Mouse (Mus musculus) midbrain, embryonic 12.5 days (tissue): ENCODE results near the gene Ankrd28. TPM values are rescaled to one million over a fixed set of nuclear protein-coding genes. Genes with fewer than 3 reads are reported as not detected.

ENCODE experiments used
- ATAC-seq: fragments of 200-750 bp; cut with Nextera tagmentation; 2 replicates; pipeline ENCODE4 v1.8.0; 2017; ENCODE audit warnings: low read depth, moderate TSS enrichment, moderate library complexity; ENCODE audit not compliant: low FRiP score
- H3K27ac ChIP-seq: fragments of 300-500 bp; sonication (generic); replicated peaks from 2 replicates; pipeline ENCODE4 v1.5.1; 2016; ENCODE audit warnings: mild to moderate bottlenecking
- H3K27me3 ChIP-seq: fragments of 300-500 bp; sonication (generic); 2 replicates; pipeline ENCODE4 v1.6.1; 2016; ENCODE audit warnings: mild to moderate bottlenecking
- H3K36me3 ChIP-seq: fragments of 300-500 bp; sonication (generic); 2 replicates; pipeline ENCODE4 v1.6.1; 2016
- H3K4me1 ChIP-seq: fragments of 300-500 bp; sonication (generic); 2 replicates; pipeline ENCODE4 v1.6.1; 2016
- H3K4me2 ChIP-seq: fragments of 300-500 bp; sonication (generic); replicated peaks from 2 replicates; pipeline ENCODE4 v1.6.1; 2016; ENCODE audit warnings: mild to moderate bottlenecking, moderate library complexity
- H3K4me3 ChIP-seq: fragments of 300-500 bp; sonication (generic); 2 replicates; pipeline ENCODE4 v1.5.1; 2016; ENCODE audit warnings: mild to moderate bottlenecking
- H3K9ac ChIP-seq: fragments of 300-500 bp; sonication (generic); replicated peaks from 2 replicates; pipeline ENCODE4 v1.6.1; 2016; ENCODE audit warnings: mild to moderate bottlenecking, moderate library complexity
- H3K9me3 ChIP-seq: fragments of 300-500 bp; sonication (generic); 2 replicates; pipeline ENCODE4 v1.6.1; 2016; ENCODE audit warnings: mild to moderate bottlenecking
- WGBS: fragments of 180-500 bp; shearing (Covaris S2); methylation state at CpG from one replicate; pipeline ENCODE4 v1.1.7; 2016; 5-methylcytosine and 5-hydroxymethylcytosine counted together
- polyA plus RNA-seq: library from polyadenylated mRNA; unstranded; fragments of >200 nt; fragmentation: Nextera tagmentation; extraction: Ambion mirVana; gene quantifications from 2 replicates; pipeline ENCODE4 v1.2.1, GENCODE M21; 2016

Gene Ankrd28
- polyA plus RNA-seq, 1 experiment from 2014 or later, result 13.5 TPM

DNA sequence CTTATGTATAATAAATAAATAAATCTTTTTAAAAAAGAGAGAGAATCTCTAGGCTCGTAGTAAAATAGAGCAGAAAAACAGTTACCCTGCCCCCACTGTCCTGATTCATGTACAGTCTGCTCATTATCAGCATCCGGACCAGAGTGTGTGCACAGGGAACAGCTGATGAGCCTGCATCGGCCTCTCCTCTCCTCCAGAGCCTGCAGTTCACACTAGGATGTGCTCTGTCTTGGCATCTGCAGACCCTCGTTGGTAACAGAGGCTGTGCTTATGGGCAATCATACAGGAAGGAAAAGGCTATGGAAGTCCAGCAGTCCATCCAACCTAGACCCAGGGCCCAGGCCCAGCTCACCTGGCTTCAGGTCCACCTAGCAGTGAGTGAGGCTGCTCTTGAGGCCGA is 178.3 kb downstream of the Ankrd28 start:
- H3K4me2 ChIP-seq, result no peak overlapping the region
- H3K4me3 ChIP-seq, result no peak overlapping the region
- no peaks in the 10 kb centered on the region for H3K4me1 ChIP-seq
- H3K36me3 ChIP-seq, result no peaks in the 10 kb centered on the region
- WGBS, result 82% methylated on average over 5 of the region's 5 CpGs
- no peak for ATAC-seq
- no peak overlapping the region for H3K27ac ChIP-seq
- no peak overlapping the region for H3K9ac ChIP-seq
- peaks cover 3% of the 10 kb centered on the region; the same call in 1 of the 2 replicates for H3K9me3 ChIP-seq
- no peaks in the 10 kb centered on the region for H3K27me3 ChIP-seq

DNA sequence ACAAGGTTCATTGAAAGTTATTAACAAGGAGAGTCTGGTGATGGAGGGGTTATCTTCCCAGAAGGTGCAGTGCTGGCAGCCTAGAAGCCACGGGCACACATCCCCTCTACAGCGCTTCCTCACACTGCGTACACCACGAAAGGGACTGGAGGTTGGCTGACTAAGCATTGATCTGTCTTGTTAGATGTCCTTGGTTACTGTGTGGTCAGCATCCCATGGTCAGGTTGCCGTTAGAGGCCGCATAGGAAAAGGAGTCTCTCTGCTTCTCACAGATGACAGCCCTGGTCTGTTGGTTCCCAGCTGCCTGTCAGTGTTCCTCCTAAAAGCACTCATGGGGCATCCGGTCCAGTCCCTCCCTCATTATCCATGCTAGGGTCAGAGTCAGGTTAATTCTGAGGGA is 179.2 kb downstream of the Ankrd28 start:
- no peak overlapping the region for H3K4me2 ChIP-seq
- 90% methylated on average over 7 of the region's 7 CpGs for WGBS

DNA sequence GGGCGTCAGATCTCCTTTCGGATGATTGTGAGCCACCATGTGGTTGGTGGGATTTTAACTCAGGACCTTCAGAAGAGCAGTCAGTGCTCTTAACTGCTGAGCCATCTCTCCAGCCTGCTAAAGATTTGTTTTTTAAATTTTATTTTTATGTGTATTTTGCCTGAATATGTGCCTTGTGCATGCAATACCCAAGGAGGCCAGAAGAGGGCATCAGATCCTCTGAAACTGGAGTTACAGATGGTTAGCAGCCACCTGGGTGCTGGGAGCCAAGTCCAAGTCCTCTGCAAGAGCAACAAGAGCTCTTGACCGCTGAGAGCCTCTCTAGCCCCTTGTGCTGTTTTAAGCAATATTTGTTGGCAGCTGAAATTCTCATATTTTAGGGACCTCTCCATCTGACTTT is 180.1 kb downstream of the Ankrd28 start:
- H3K9me3 ChIP-seq, result peaks cover 3% of the 10 kb centered on the region; the same call in 1 of the 2 replicates
- ATAC-seq, result no peak
- no peaks in the 10 kb centered on the region for H3K36me3 ChIP-seq
- H3K27ac ChIP-seq, result no peak overlapping the region
- no peak overlapping the region for H3K4me2 ChIP-seq
- WGBS, result over 99% methylated on average over 3 of the region's 3 CpGs
- no peak overlapping the region for H3K4me3 ChIP-seq
- H3K27me3 ChIP-seq, result no peaks in the 10 kb centered on the region
- H3K4me1 ChIP-seq, result no peaks in the 10 kb centered on the region
- no peak overlapping the region for H3K9ac ChIP-seq

More for the DNA sequence above, 179.2 kb downstream of the Ankrd28 start:
- Histone ChIP-seq H3K36me3 (no peaks in the 10 kb centered on the region), H3K27me3 (no peaks in the 10 kb centered on the region), H3K4me3 (no peak overlapping the region), H3K27ac (no peak overlapping the region), H3K4me1 (no peaks in the 10 kb centered on the region), H3K9me3 (peaks cover 3% of the 10 kb centered on the region; the same call in 1 of the 2 replicates), H3K9ac (no peak overlapping the region)
- no peak for ATAC-seq

Other genes with a start within 250 kb of the Ankrd28 start
- 0.06 TPM in 1 of 2 replicates, not detected in the other for gene Colq, start 239.3 kb downstream of the Ankrd28 start, polyA plus RNA-seq
- gene Gm49387, start 189.8 kb downstream of the Ankrd28 start, polyA plus RNA-seq, result 0.79 TPM in 1 of 2 replicates, not detected in the other
- gene Btd, start 189.6 kb downstream of the Ankrd28 start, polyA plus RNA-seq, result 13.7 and 15.7 TPM in 2 replicates
- gene Hacl1, start 189.4 kb downstream of the Ankrd28 start, polyA plus RNA-seq, result 8.7 and 12.7 TPM in 2 replicates
- gene Galnt15, start 198.3 kb upstream of the Ankrd28 start, polyA plus RNA-seq, result 0.09 and 0.10 TPM in 2 replicates